Mouse (Mus musculus) ES-E14 (cell line): ENCODE measurements at regions not wholly inside any gene's neighbourhood (a gene's known extent, or its start where the extent isn't known, plus 50 kb on each side); places are given as distances from the start of the nearest gene placed in this dataset.

Source experiments
- DNase-seq: peaks from one replicate; pipeline ENCODE4 v3.0.0-alpha.2; 2013; ENCODE audit warnings: low read depth, low spot score
- H3K27ac ChIP-seq: 2 replicates; pipeline ENCODE4 v1.5.1; 2012; ENCODE audit warnings: low read depth, mild to moderate bottlenecking, low read length, moderate library complexity, mixed read lengths; ENCODE audit not compliant: poor library complexity, insufficient read depth, severe bottlenecking
- H3K36me3 ChIP-seq: 2 replicates; pipeline ENCODE4 v1.6.1; 2012; ENCODE audit warnings: mild to moderate bottlenecking, low read length, moderate library complexity, mixed read lengths; ENCODE audit not compliant: control insufficient read depth, poor library complexity, insufficient read depth, severe bottlenecking
- H3K4me1 ChIP-seq, 2 experiments: fragments of 150-350 bp in 1 of 2; sonication (generic) in 1 of 2; 2 replicates each; pipeline ENCODE4 v1.6.1; 2012; ENCODE audit warnings: low read length in 2 of 2, mild to moderate bottlenecking in 1 of 2, mixed read lengths in 1 of 2; ENCODE audit not compliant: control insufficient read depth in 2 of 2, insufficient read depth in 2 of 2, poor library complexity in 1 of 2
- H3K4me3 ChIP-seq, 2 experiments: fragments of 150-350 bp in 1 of 2; sonication (generic) in 1 of 2; 2 replicates each; pipeline ENCODE4 v1.5.1; 2012; ENCODE audit warnings: low read length in 2 of 2, low read depth in 1 of 2, mild to moderate bottlenecking in 1 of 2, mixed read lengths in 1 of 2; ENCODE audit not compliant: insufficient read depth in 1 of 2, poor library complexity in 1 of 2, severe bottlenecking in 1 of 2
- H3K9ac ChIP-seq: 2 replicates; pipeline ENCODE4 v1.6.1; 2012; ENCODE audit warnings: low read depth, mild to moderate bottlenecking, low read length, mixed read lengths; ENCODE audit not compliant: poor library complexity, insufficient read depth, severe bottlenecking
- H3K9me3 ChIP-seq: fragments of 150-350 bp; sonication (generic); 2 replicates; pipeline ENCODE4 v1.6.1; 2012; ENCODE audit warnings: low read depth, mild to moderate bottlenecking, low read length; ENCODE audit not compliant: control insufficient read depth, insufficient read depth
- CHD2 ChIP-seq: IDR thresholded peaks from 2 replicates; pipeline ENCODE4 v1.6.1; 2014; ENCODE audit warnings: mild to moderate bottlenecking, low read depth, low read length, inconsistent platforms
- HCFC1 ChIP-seq: IDR thresholded peaks from 2 replicates; pipeline ENCODE4 v1.6.1; 2012; ENCODE audit warnings: low read length, inconsistent platforms, borderline replicate concordance; ENCODE audit not compliant: insufficient read depth
- MAFK ChIP-seq: IDR thresholded peaks from 2 replicates; pipeline ENCODE4 v1.6.1; 2014; ENCODE audit warnings: mild to moderate bottlenecking, low read depth, low read length, inconsistent platforms; ENCODE audit not compliant: insufficient read depth
- ZC3H11A ChIP-seq: IDR thresholded peaks from 2 replicates; pipeline ENCODE4 v1.6.1; 2012; ENCODE audit warnings: low read depth, mild to moderate bottlenecking, inconsistent platforms, low read length, borderline replicate concordance
- ZNF384 ChIP-seq: IDR thresholded peaks from 2 replicates; pipeline ENCODE4 v1.6.1; 2012; ENCODE audit warnings: low read depth, low read length, inconsistent platforms
- in situ Hi-C, 2 experiments: fragments of 600-800 bp; cut with MboI; formaldehyde crosslinking; loops; one replicate each; pipeline ENCODE4 v1.15.1; 2025; ENCODE audit warnings: low sequenced_read_pairs in 2 of 2, inconsistent platforms in 1 of 2; ENCODE audit not compliant: unreplicated experiment in 2 of 2

DNA sequence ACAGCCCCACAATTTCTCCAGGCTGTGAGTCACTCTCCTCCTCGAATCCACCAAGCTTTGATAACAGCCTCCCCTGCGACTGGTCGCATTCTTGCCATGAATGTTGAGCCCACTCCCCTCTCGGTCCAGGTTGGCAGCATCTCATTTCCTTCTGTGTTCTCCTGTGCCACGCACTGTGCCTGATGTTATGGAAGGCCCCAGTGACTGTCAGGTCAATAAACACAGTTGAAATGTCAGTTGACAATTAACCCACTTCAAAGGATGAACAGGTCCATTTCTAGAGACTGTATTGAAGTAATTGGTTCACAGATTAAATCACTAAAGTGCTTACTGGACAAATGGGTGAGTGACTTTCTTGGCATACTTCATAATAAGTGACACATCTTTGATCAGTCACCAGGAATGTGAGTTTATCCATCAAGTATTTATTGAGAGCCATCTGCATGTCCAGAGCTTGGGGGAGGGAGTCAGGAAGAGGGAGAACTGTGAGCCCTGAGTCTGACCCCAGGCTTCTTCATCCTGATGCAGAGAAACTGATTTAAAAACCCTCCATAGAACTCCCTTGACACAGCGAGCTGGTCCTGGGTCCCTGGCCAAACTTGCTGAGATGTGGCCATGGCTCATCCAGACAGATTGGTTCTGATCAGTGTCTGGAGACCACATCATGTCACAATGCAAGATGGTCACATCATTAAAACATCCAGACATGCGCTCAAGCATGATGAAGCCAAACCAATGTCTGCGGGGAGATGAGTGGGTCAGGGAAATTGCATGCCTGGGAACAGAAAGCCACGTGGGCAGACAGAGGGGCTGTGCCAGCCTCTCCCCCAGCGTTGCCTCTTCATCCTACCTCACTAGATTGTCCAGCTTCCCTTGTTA is 560.7 kb downstream of the Bnc2 start:
- H3K27ac ChIP-seq, result no peak overlapping the region
- no peak overlapping the region for H3K4me3 ChIP-seq
- H3K4me1 ChIP-seq, result no peaks in the 10 kb centered on the region
- in situ Hi-C loops, result no loop called here
- TF ChIP-seq MAFK, result no peak
- TF ChIP-seq ZNF384, result no peak
- TF ChIP-seq ZC3H11A, result no peak
- no peak for TF ChIP-seq CHD2
- no peak for TF ChIP-seq HCFC1
- no peak for DNase-seq
- H3K9me3 ChIP-seq, result no peaks in the 10 kb centered on the region
- H3K9ac ChIP-seq, result no peak overlapping the region
- no peaks in the 10 kb centered on the region for H3K36me3 ChIP-seq

DNA sequence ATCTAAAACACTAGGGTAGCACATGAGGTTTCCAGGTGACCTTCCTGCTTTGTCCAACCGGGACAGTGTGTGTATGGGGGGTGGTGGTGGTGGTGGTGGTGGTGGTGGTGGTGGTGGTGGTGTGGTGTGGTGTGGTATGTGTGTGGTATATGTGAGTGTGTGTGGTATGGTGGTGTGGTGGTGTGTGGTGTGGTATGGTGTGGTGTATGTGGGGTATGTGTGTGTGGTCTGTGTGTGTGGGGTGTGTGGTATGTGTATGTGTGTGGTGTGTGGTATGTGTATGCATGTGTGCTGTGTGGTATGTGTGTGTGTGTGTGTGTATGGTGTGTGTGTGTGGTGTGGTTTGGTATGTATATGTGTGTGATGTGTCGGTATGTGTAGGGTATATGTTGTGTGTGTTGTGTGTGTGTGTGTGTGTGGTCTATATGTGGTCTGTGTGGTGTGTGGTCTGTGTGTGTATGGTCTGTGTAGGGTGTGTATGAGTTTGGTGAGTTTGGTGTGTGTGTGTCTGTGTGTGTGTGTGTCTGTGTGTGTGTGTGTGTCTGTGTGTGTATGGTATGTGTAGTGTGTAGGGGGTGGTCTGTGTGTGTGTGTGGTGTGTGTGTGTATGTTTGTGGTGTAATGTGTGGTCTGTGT is 556.7 kb downstream of the Bnc2 start:
- no peaks in the 10 kb centered on the region for H3K9me3 ChIP-seq
- H3K4me1 ChIP-seq, result peaks cover 0 to 2% of the 10 kb centered on the region in 2 experiments; a peak in 1 of 4 replicates
- no peak for DNase-seq
- in situ Hi-C loops, result no loop called here
- TF ChIP-seq HCFC1, result no peak
- TF ChIP-seq MAFK, result no peak
- H3K4me3 ChIP-seq, result no peak overlapping the region
- no peaks in the 10 kb centered on the region for H3K36me3 ChIP-seq
- no peak overlapping the region for H3K27ac ChIP-seq
- H3K9ac ChIP-seq, result no peak overlapping the region

DNA sequence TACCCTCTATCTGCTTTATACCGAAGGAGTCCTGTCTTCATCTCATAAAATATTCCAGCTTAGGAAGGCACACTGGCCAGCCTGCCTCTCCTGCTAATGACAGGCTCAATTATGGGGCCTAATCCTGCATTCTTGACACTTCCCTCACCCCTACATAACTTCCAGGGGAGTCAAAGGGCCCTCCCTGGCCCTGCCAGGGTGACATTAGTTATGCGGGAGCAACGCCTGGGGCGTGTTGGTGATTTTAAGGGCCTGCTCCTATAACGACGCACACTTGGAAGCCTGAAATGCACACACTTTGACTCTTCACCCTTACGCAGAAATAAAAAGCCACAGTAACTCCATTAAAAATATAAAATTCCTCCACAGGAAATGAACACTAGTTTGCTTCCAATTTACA is 555.5 kb downstream of the Bnc2 start:
- H3K36me3 ChIP-seq, result no peaks in the 10 kb centered on the region
- H3K27ac ChIP-seq, result no peak overlapping the region
- TF ChIP-seq MAFK (no peak), HCFC1 (no peak), ZC3H11A (no peak), CHD2 (no peak), ZNF384 (no peak)
- no peaks in the 10 kb centered on the region for H3K9me3 ChIP-seq
- peaks cover 0 to 2% of the 10 kb centered on the region in 2 experiments; a peak in 1 of 4 replicates for H3K4me1 ChIP-seq
- no peak overlapping the region for H3K9ac ChIP-seq
- H3K4me3 ChIP-seq, result no peak overlapping the region
- no peak for DNase-seq
- in situ Hi-C loops, result no loop called here

DNA sequence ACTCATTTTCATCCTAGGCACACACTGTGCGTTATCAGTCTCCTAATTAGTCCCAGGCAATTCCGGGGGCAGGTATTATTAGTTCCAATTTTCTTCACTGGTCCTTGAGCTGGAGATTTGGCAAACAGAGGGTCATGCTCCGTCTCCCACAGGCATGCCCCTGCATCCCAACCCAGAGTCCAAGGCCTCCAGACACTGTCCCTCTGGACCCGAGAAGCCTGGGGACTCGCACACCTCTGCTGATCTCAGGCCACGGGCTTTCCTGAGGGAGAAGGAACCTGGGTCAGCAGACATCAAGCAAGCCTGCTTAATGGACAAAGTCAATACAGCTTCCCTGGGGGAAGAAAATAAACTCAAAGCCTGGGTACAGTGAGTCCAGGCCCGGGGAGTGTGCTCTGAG is 554.7 kb downstream of the Bnc2 start:
- Histone ChIP-seq H3K4me1 (peaks cover 0 to 2% of the 10 kb centered on the region in 2 experiments; a peak in 1 of 4 replicates), H3K9ac (no peak overlapping the region), H3K4me3 (no peak overlapping the region), H3K9me3 (no peaks in the 10 kb centered on the region), H3K27ac (no peak overlapping the region), H3K36me3 (no peaks in the 10 kb centered on the region)
- DNase-seq, result no peak
- in situ Hi-C loops, result no loop called here
- no peak for TF ChIP-seq MAFK
- no peak for TF ChIP-seq CHD2
- TF ChIP-seq ZC3H11A, result no peak
- no peak for TF ChIP-seq HCFC1
- no peak for TF ChIP-seq ZNF384
